Mouse (Mus musculus) intestine, embryonic 16.5 days (tissue): ENCODE data around the gene Nckipsd. TPM values are rescaled to one million over a fixed set of nuclear protein-coding genes. Genes with fewer than 3 reads are reported as not detected.
A peak's percentile ranks its signal among the peaks of the same experiment; 100 is the strongest.

ENCODE experiments used
- ATAC-seq: fragments of 200-750 bp; cut with Nextera tagmentation; 2 replicates; pipeline ENCODE4 v1.8.0; 2017; ENCODE audit warnings: moderate TSS enrichment, moderate library complexity
- H3K27ac ChIP-seq: fragments of 300-500 bp; sonication (generic); 2 replicates; pipeline ENCODE4 v1.5.1; 2014; ENCODE audit warnings: mild to moderate bottlenecking, low read length
- H3K27me3 ChIP-seq: fragments of 300-500 bp; sonication (generic); replicated peaks from 2 replicates; pipeline ENCODE4 v1.6.1; 2014; ENCODE audit warnings: low read length, control low read depth, mixed read lengths; ENCODE audit not compliant: control insufficient read depth, insufficient read depth
- H3K36me3 ChIP-seq: fragments of 300-500 bp; sonication (generic); 2 replicates; pipeline ENCODE4 v1.6.1; 2014; ENCODE audit warnings: low read length, control low read depth; ENCODE audit not compliant: control insufficient read depth, insufficient read depth
- H3K4me1 ChIP-seq: fragments of 300-500 bp; sonication (generic); 2 replicates; pipeline ENCODE4 v1.6.1; 2014; ENCODE audit warnings: low read length, control low read depth, mixed read lengths; ENCODE audit not compliant: control insufficient read depth, insufficient read depth
- H3K4me2 ChIP-seq: fragments of 300-500 bp; sonication (generic); 2 replicates; pipeline ENCODE4 v1.6.1; 2014; ENCODE audit warnings: low read depth, low read length, control low read depth
- H3K4me3 ChIP-seq: fragments of 300-500 bp; sonication (generic); 2 replicates; pipeline ENCODE4 v1.5.1; 2014; ENCODE audit warnings: mild to moderate bottlenecking, low read length
- H3K9ac ChIP-seq: fragments of 300-500 bp; sonication (generic); 2 replicates; pipeline ENCODE4 v1.6.1; 2014; ENCODE audit warnings: low read depth, low read length
- H3K9me3 ChIP-seq: fragments of 300-500 bp; sonication (generic); 2 replicates; pipeline ENCODE4 v1.6.1; 2016; ENCODE audit warnings: low read length, control low read depth; ENCODE audit not compliant: control insufficient read depth
- whole genome bisulfite sequencing: fragments of 180-500 bp; shearing (Covaris S2); extraction: QIAGEN DNeasy Blood & Tissue Kit; methylation state at CpG from one replicate; pipeline ENCODE4 v1.1.7; 2014; 5-methylcytosine and 5-hydroxymethylcytosine counted together
- polyA plus RNA-seq: library from polyadenylated mRNA; unstranded; fragments of >200 nt; fragmentation: Nextera tagmentation; extraction: Ambion mirVana; gene quantifications from 2 replicates; pipeline ENCODE4 v1.2.1, GENCODE M21; 2015

The Nckipsd gene
- polyA plus RNA-seq, 1 experiment from 2014 or later = 11.3 TPM

- peaks cover 17% of the 10 kb centered on the region for H3K4me1 ChIP-seq
- H3K4me3 ChIP-seq = peak overlapping the region; percentile 45
- H3K9ac ChIP-seq = no peak overlapping the region
- no peak overlapping the region for H3K27ac ChIP-seq
- no peaks in the 10 kb centered on the region for H3K36me3 ChIP-seq
- H3K4me2 ChIP-seq = peak overlapping the region; percentile 56
- no peaks in the 10 kb centered on the region for H3K9me3 ChIP-seq
- H3K27me3 ChIP-seq = peaks cover 68% of the 10 kb centered on the region
- peak; percentile 59 for ATAC-seq
- 2% methylated on average over 39 of the region's 39 CpGs for WGBS
Observed at GRCm38 (mm10) chr9:108826700-108827340, 18.7 kb downstream of the Nckipsd start.

- no peak overlapping the region for H3K27ac ChIP-seq
- H3K4me2 ChIP-seq = peak overlapping the region; percentile 56
- no peak overlapping the region for H3K9ac ChIP-seq
- no peak; the same call in 1 of the 2 replicates for ATAC-seq
- H3K9me3 ChIP-seq = no peaks in the 10 kb centered on the region
- peak overlapping the region; percentile 34 for H3K4me3 ChIP-seq
- WGBS = 10% methylated on average over 34 of the region's 34 CpGs
- peaks cover 69% of the 10 kb centered on the region for H3K27me3 ChIP-seq
- peaks cover 18% of the 10 kb centered on the region for H3K4me1 ChIP-seq
- H3K36me3 ChIP-seq = no peaks in the 10 kb centered on the region
Observed at GRCm38 (mm10) chr9:108827454-108827853, 19.3 kb downstream of the Nckipsd start.

GRCm38 (mm10) chr9:108827906-108828305, 19.7 kb downstream of the Nckipsd start:
- peak overlapping the region; percentile 56 for H3K4me2 ChIP-seq
- WGBS = 59% methylated on average over 18 of the region's 18 CpGs
- no peak overlapping the region for H3K27ac ChIP-seq
- H3K4me3 ChIP-seq = peak overlapping the region; percentile 34
- no peaks in the 10 kb centered on the region for H3K9me3 ChIP-seq
- no peak overlapping the region for H3K9ac ChIP-seq
- no peak for ATAC-seq
- H3K4me1 ChIP-seq = peaks cover 18% of the 10 kb centered on the region
- no peaks in the 10 kb centered on the region for H3K36me3 ChIP-seq
- peaks cover 73% of the 10 kb centered on the region for H3K27me3 ChIP-seq

GRCm38 (mm10) chr9:108831637-108832036, 23.5 kb downstream of the Nckipsd start:
- Histone ChIP-seq H3K27me3 (peaks cover 50% of the 10 kb centered on the region), H3K9me3 (no peaks in the 10 kb centered on the region), H3K9ac (peak overlapping the region; percentile 2), H3K4me2 (peak overlapping the region; percentile 90), H3K36me3 (no peaks in the 10 kb centered on the region), H3K4me3 (peak overlapping the region; percentile 48), H3K4me1 (peaks cover 13% of the 10 kb centered on the region), H3K27ac (no peak overlapping the region)
- no peak for ATAC-seq
- WGBS = 6% methylated on average over 23 of the region's 23 CpGs

- 3% methylated on average over 46 of the region's 46 CpGs for WGBS
- peaks cover 45% of the 10 kb centered on the region for H3K27me3 ChIP-seq
- H3K27ac ChIP-seq = no peak overlapping the region
Observed at GRCm38 (mm10) chr9:108832390-108833108, 24.4 kb downstream of the Nckipsd start.

GRCm38 (mm10) chr9:108842989-108843388, 34.8 kb downstream of the Nckipsd start:
- H3K27me3 ChIP-seq = peaks cover 8% of the 10 kb centered on the region; the same call in 1 of the 2 replicates
- H3K27ac ChIP-seq = no peak overlapping the region
- 13% methylated on average over 14 of the region's 14 CpGs for WGBS
- H3K4me3 ChIP-seq = no peak overlapping the region
- no peak overlapping the region for H3K9ac ChIP-seq
- no peaks in the 10 kb centered on the region for H3K36me3 ChIP-seq
- peak; percentile 66 for ATAC-seq
- no peaks in the 10 kb centered on the region for H3K9me3 ChIP-seq
- no peaks in the 10 kb centered on the region for H3K4me1 ChIP-seq
- peak overlapping the region; percentile 29; the same call in 1 of the 2 replicates for H3K4me2 ChIP-seq

More at GRCm38 (mm10) chr9:108832390-108833108, 24.4 kb downstream of the Nckipsd start:
- no peaks in the 10 kb centered on the region for H3K36me3 ChIP-seq
- H3K4me2 ChIP-seq = peak overlapping the region; percentile 90
- H3K4me3 ChIP-seq = peak overlapping the region; percentile 48
- H3K4me1 ChIP-seq = peaks cover 10% of the 10 kb centered on the region
- H3K9me3 ChIP-seq = no peaks in the 10 kb centered on the region
- ATAC-seq = peak; percentile 99
- H3K9ac ChIP-seq = peak overlapping the region; percentile 43

GRCm38 (mm10) chr9:108845390-108845789, 37.2 kb downstream of the Nckipsd start:
- ATAC-seq = no peak
- peaks cover 8% of the 10 kb centered on the region; the same call in 1 of the 2 replicates for H3K27me3 ChIP-seq
- H3K9ac ChIP-seq = no peak overlapping the region
- no peaks in the 10 kb centered on the region for H3K4me1 ChIP-seq
- no peak overlapping the region for H3K4me2 ChIP-seq
- H3K36me3 ChIP-seq = no peaks in the 10 kb centered on the region
- H3K4me3 ChIP-seq = no peak overlapping the region
- 66% methylated on average over 5 of the region's 5 CpGs for WGBS
- no peak overlapping the region for H3K27ac ChIP-seq
- no peaks in the 10 kb centered on the region for H3K9me3 ChIP-seq

GRCm38 (mm10) chr9:108847374-108847773, 39.2 kb downstream of the Nckipsd start:
- no peak for ATAC-seq
- no peak overlapping the region for H3K9ac ChIP-seq
- 0 out of 2 replicates have a peak, but pooled peaks cover under 1% of the 10 kb centered on the region for H3K4me1 ChIP-seq
- no peak overlapping the region for H3K4me3 ChIP-seq
- peaks cover 5% of the 10 kb centered on the region; the same call in 1 of the 2 replicates for H3K27me3 ChIP-seq
- no peaks in the 10 kb centered on the region for H3K9me3 ChIP-seq
- H3K4me2 ChIP-seq = no peak overlapping the region
- no peak overlapping the region for H3K27ac ChIP-seq
- WGBS = 74% methylated on average over 4 of the region's 4 CpGs
- H3K36me3 ChIP-seq = no peaks in the 10 kb centered on the region

GRCm38 (mm10) chr9:108848419-108848818, 40.3 kb downstream of the Nckipsd start:
- Histone ChIP-seq H3K36me3 (no peaks in the 10 kb centered on the region), H3K27ac (no peak overlapping the region), H3K4me3 (no peak overlapping the region), H3K4me1 (peaks cover 7% of the 10 kb centered on the region), H3K27me3 (no peaks in the 10 kb centered on the region), H3K9me3 (no peaks in the 10 kb centered on the region), H3K4me2 (no peak overlapping the region), H3K9ac (no peak overlapping the region)
- no peak for ATAC-seq
- WGBS = 71% methylated on average over 17 of the region's 17 CpGs
